Mouse (Mus musculus): ENCODE results near the gene Foxn3.

The Foxn3 gene

GRCm38 (mm10) chr12:99155904-99156303 lies 407.5 kb downstream of the Foxn3 start:
- ATAC-seq (ENCODE audit: insufficient number of reproducible peaks, low FRiP score, low TSS enrichment): no peak

- ATAC-seq (ENCODE audit: insufficient number of reproducible peaks, low FRiP score, low TSS enrichment): no peak
These were observed 409.2 kb downstream of the Foxn3 start for GRCm38 (mm10) chr12:99154230-99154629.

GRCm38 (mm10) chr12:99153664-99154063 lies 409.7 kb downstream of the Foxn3 start:
- ATAC-seq (ENCODE audit: insufficient number of reproducible peaks, low FRiP score, low TSS enrichment): peak; percentile 73; the same call in 1 of the 2 replicates

DNA sequence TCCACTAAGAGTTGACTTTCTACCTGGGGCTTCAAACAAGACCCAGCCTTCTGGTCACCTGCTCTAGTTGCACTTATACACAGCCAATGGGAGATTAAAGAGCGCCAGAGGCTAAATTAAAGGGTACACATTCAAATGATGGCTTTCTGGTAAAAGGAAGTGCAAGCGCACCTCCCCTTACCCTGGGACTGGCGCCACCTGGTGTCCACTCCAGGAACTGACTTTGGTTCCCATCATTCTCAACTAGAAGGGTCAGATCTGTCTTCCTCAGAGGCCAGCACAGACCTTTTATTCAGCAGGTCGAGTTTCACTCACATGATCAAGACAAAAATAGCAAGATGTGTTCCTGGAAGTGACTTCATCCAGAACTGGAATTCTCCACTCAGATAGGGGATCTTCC lies 413.3 kb downstream of the Foxn3 start:
- no peak for ATAC-seq (ENCODE audit: insufficient number of reproducible peaks, low FRiP score, low TSS enrichment)

DNA sequence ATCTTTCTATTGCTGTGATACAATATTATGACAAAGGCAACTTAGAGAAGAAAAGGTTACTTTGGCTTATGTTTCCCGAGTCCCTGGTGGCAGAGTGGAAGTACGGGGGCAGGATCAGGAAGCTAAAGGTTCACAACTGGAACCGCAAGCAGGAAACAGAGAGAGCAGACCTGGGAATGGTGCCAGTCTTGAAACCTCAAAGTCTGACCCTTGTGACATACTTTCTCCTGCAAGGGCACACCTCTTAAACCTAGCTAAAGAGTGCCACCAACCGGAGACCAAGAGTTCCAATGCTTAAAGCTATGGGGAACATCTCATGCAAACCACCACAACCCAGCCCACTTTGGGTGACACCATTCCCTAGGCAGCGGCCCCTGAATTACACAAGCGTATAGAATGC lies 414.2 kb downstream of the Foxn3 start:
- ATAC-seq (ENCODE audit: insufficient number of reproducible peaks, low FRiP score, low TSS enrichment): no peak
